Mouse (Mus musculus): ENCODE data around the gene Cnih4.
A peak's percentile ranks its signal among the peaks of the same experiment; 100 is the strongest.

Cnih4 gene

GRCm38 (mm10) chr1:181143950-181144836, at the start of gene Cnih4, which contains the start of gene Nvl:
Cnih4 (plus strand) TSS chr1:181144693.
Nvl (minus strand) TSS chr1:181144204.
- peak; percentile 79 to 91 for DNase-seq

DNA sequence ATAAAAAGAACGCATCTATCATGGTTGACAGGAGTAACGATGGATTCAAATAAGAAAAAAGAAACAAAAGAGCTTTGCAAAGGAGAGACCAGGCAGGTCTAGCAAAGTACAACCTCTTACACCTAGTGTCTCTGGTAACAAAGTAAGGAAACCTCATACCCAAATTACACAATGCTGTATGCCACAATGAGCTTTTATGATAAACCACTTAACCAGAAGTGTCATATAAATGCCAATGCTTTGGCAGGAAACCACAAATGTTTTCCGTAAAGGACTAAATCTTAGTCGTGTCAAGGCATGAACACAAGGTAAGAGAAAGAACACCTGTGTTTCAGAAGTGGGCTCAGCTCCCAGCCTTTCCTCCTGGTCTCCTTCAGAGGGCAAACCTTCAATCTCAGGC, 27.4 kb upstream of the Cnih4 start:
- no peak for DNase-seq

- no peak for DNase-seq
Measured at GRCm38 (mm10) chr1:181124145-181124544, 20.3 kb upstream of the Cnih4 start.

- DNase-seq = no peak
Measured at GRCm38 (mm10) chr1:181125916-181126315, 18.6 kb upstream of the Cnih4 start.

- no peak for DNase-seq
Measured at GRCm38 (mm10) chr1:181126766-181127165, 17.7 kb upstream of the Cnih4 start.

GRCm38 (mm10) chr1:181131915-181132314, 12.6 kb upstream of the Cnih4 start:
- no peak for DNase-seq

DNA sequence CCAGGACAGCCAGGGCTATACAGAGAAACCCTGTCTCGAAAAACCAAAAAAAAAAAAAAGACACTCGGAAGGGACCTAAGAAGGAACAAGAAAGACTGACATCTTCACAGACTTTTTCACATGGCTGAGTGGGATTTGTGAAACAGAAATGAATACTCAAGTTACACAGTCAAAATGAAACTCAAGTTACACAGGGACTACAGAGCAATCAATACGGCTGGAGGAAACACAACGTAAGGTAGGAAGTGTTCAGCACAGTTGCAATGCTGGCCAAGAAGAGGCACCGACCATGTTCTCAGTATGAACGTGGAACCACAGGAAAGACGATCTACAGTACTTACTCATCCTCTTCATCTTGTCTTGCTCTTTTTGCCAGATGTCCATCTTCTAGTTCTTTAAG, 5.8 kb upstream of the Cnih4 start:
- no peak for DNase-seq

GRCm38 (mm10) chr1:181143609-181143949, 914 bp upstream of the Cnih4 start:
- DNase-seq = no peak

DNA sequence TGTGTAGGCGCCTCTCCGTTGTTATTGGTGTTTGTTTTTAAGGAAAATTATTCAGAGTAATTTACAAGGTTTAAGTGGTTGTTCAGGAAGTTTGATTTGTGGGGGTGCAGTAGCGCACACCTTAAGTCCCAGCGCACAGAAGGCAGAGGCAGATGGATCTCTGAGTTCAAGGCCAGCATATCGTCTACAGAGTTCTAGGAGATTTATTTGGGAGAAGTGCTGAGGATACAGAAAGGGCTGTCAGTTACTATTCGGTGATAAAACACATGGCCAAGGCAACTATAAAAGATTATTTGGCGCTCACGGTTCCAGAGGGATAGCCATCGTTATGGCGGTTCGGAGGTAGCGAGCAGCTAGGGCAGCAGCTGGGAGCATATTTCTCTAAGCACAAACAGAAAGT, 473 bp downstream of the Cnih4 start:
- DNase-seq = no peak

- DNase-seq = no peak
Measured at GRCm38 (mm10) chr1:181146187-181146586, 1.7 kb downstream of the Cnih4 start.

DNA sequence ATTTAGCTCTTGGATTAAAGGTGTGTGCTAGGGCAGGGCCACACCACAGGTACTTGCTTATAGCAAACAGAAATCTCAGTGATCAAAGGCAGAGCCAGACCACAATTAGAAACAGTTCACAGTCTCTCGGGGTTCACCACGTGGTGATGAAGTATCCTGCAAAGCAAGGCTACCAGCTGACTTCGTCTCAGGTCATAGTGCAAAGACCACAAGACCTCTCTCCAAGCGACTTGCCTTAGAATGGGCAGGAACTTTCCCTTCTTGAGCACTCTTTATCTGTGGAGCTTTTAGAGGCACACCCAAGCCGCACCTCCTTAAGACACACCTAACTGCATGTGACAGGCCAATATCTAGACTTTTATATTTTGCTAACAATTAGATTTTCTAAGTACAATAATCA, 4.0 kb downstream of the Cnih4 start:
- DNase-seq = no peak

- DNase-seq = no peak
Measured at GRCm38 (mm10) chr1:181149373-181150017, 5.0 kb downstream of the Cnih4 start.

GRCm38 (mm10) chr1:181150431-181150826, 5.9 kb downstream of the Cnih4 start:
- DNase-seq = no peak

DNA sequence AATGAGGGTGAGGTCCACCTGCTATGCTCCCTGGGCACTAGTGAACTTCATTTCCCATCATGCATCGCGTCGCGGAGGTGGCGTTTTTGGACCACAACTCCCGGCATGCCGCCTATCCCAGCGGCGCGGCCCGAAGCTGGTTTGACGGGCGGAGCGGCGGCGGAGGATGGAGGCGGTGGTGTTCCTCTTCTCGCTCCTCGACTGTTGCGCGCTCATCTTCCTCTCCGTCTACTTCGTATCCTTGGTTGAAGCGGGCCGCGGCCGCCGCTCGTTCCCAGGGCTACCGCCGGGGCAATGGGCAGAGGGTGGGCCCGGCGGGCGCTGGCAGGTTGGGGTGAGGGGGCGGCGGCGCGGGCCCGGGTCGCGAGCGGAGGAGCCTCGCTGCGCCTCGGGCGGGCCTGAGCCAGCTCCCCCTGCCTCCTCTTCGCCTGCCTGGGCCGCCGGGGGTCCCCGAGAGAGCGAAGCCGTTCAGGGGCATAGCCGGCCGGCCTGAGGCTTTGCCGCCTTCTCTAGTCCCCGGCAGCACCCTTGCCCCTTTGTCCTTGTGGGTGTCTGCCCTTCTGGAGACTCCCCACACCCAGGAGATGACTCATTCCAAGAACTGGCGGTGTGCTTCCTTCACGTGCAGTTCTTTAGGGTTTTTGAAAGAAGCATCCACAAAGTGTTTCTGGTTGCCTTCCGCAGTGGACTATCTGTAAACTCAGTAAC, 6.5 kb downstream of the Cnih4 start:
- DNase-seq = peak; percentile 80 to 88

DNA sequence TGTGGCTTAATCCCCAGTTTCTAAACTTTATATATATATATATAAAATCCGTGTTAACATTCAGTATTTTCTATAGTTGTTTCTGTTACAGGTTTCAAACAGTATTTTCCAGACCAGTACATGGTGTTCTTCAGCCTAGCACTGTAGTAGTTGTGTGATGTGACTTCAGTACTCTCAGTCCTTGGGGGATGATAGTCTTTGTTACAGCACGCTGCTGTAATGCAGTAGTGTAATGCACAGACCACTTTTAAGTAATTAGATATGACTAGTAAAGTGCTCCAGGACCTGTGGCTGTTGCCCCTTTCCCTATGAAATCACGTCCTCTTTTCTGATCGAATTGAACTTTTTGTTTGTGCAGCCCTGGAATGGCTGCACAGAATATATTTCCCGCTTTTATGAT, 7.0 kb downstream of the Cnih4 start:
- no peak for DNase-seq

DNA sequence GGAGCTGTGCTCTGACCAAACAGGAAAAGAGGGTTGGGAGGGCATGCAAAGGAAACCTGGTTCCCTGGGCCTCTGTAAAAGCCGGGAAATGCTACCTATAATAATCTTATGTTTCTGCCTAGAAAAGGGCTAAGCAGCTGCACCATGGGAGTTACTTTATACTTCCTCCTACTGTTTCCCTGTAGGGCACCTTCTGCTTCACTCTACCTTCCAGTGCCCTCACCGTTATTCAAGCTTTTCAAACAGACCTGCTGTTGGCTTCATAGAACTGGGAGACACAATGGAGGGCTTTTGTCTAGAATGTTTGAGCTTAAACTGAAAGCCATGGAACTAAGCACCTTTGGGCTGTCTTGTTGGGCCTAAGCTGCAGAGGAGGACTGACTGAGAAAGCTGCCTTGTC, 23.3 kb downstream of the Cnih4 start:
- DNase-seq = no peak

DNA sequence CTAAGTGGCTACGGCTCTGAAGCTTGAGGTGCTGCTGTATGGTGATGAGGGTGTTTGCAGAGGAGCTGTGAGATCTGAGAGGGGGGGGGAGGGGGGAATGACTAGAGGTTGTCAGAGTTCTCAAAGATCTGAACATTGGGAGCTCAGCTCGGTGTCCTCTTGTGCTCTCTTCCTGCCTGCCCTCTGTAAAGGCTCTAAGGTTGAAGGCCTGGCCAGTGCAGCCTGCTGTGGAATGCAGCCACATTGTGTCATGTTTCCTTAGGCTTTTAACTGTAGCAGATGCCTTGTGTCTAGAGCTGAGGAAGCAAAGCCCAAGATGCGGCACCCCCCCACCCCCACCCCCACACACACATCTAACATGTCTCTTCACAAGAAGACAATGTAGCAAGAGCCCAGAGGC, 23.9 kb downstream of the Cnih4 start:
- DNase-seq = no peak

- peak; percentile 46 to 48 for DNase-seq
Measured at GRCm38 (mm10) chr1:181170210-181170609, 25.7 kb downstream of the Cnih4 start.

DNA sequence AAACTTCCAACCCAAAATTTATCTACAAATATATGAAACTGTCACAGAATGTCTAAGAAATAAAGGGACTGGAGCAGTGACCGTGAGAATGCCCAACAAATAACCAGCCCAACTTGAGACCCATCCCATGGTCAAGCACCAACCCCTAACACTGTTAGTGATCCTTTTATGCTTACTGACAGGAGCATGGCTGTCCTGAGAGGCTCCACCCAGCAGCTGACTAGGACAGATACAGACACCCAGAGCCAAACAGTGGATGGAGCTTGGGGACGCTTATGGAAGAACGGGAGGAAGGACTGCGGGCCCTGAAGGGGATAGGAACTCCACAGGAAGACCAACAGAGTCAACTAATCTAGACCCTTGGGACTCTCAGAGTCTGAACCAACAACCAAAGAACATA, 44.4 kb downstream of the Cnih4 start:
- DNase-seq = no peak

DNA sequence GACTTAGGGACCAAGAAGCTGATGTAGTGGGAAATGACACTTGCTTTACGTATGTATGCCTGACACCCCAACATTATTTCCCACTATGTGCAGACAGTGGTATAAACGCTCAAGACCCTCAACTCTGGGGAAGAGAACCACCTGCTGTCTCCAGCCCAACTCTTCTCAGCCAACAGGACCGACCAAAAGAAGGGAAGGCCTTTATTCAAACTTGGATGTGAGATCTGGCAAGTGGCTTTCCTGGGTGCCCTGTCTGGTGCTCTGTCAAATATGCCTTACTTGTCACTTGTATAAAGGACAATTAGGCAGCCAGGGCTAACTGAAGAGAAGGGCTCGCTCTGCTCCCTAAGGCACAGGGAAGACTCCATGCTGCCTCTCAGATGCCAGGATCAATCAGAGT, 55.0 kb downstream of the Cnih4 start:
- DNase-seq = no peak

GRCm38 (mm10) chr1:181210147-181210546, 65.7 kb downstream of the Cnih4 start:
- DNase-seq = no peak

DNA sequence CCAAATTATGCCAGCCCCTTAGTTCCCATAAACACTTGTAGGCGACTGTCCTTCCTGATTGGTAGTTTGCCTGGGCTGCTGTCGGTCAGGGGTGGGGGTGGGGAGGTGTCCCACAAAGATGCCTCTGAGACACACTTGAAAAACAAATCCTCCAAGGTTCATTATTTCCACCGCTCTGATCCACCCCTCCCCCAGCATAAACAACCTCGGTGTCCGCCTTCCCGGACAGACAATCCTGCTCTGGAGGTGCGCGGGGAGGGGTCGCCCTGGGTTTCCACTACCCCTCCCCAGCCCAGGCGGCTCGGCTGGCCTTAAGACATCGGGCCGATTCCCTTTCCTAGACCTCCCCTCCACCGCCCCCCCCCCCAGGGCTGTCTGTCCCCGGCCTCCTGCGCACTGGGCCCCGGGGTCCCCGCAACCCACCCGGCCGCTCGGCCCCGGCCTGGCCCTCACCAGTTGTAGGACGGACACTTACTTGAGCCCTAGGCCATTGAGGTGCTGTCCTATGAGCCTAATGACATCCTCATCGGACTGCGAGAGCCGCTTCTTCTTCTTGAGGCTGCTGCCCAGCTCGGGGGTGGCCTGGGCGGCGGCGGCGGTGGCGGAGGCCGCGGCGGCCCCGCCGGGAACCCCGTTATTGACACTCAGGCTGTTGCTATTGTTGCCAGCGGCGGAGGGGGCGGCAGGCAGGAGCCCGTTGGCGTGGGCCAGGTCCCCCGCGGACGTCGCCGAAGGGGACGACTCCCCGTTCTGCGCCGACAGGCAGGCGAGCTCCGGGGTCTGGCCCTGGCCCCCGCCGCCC, 66.3 kb downstream of the Cnih4 start:
- DNase-seq = peak; percentile 33 to 40

DNA sequence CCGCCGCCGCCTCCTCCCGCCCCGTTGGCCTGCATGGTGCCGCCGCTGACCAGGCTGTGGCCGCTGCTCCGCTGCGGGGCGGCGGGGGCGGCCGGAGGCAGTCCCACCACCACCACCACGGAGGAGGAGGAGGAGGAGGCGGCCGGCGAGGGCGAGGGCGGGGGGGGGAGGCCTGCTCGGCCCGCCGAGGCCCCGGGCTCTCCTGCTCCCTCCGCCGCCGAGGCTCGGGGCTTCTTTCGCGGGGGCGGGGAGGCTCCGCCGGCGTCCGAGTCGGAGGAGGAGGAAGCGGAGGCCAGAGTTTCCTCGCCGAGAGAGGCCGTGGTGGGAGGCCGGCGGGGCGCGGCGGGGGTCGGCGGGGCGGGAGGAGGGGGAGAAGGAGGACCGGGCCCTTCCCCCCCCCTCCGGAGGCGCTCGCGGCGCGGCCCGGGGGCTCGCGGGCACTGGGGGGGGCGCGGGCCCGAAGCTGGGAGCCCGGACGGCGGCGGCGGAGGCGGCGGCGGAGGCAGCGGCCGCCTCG, 67.0 kb downstream of the Cnih4 start:
- DNase-seq = no peak
